Mouse (Mus musculus): ENCODE measurements around the gene Tmem86b. TPM values are rescaled to one million over a fixed set of nuclear protein-coding genes. Genes with fewer than 3 reads are reported as not detected.

Gene Tmem86b
- polyA plus RNA-seq, 1 experiment from 2014 or later, result 1.8 TPM

GRCm38 (mm10) chr7:4658128-4658907 lies 27.1 kb upstream of the Tmem86b start:
- Histone ChIP-seq H3K27ac (replicated peaks) (peak overlapping the region; percentile 95), H3K27me3 (ENCODE audit: low read depth, poor library complexity, severe bottlenecking) (no peaks in the 10 kb centered on the region), H3K9me3 (replicated peaks) (no peaks in the 10 kb centered on the region), H3K4me3 (peak overlapping the region; percentile 91), H3K36me3 (peaks cover 25% of the 10 kb centered on the region), H3K4me1 (peaks cover 39% of the 10 kb centered on the region)
- WGBS, result under 1% methylated on average over 78 of the region's 78 CpGs
- no peak for DNase-seq (ENCODE audit: low spot score)

- H3K4me3 ChIP-seq, result peak overlapping the region; percentile 91
- peak overlapping the region; percentile 95 for H3K27ac ChIP-seq (replicated peaks)
- H3K36me3 ChIP-seq, result peaks cover 28% of the 10 kb centered on the region
- no peaks in the 10 kb centered on the region for H3K9me3 ChIP-seq (replicated peaks)
- DNase-seq (ENCODE audit: low spot score), result no peak
- H3K4me1 ChIP-seq, result peaks cover 39% of the 10 kb centered on the region
- WGBS, result 55% methylated on average over 9 of the region's 9 CpGs
- H3K27me3 ChIP-seq (ENCODE audit: low read depth, poor library complexity, severe bottlenecking), result no peaks in the 10 kb centered on the region
Observed at GRCm38 (mm10) chr7:4657521-4658127, 26.4 kb upstream of the Tmem86b start.

- DNase-seq (ENCODE audit: low spot score), result no peak
- Histone ChIP-seq H3K4me3 (peak overlapping the region; percentile 91), H3K36me3 (peaks cover 29% of the 10 kb centered on the region), H3K27me3 (ENCODE audit: low read depth, poor library complexity, severe bottlenecking) (no peaks in the 10 kb centered on the region), H3K4me1 (peaks cover 39% of the 10 kb centered on the region), H3K27ac (replicated peaks) (no peak overlapping the region), H3K9me3 (replicated peaks) (no peaks in the 10 kb centered on the region)
- 69% methylated on average over 1 of the region's 1 CpGs for WGBS
Observed at GRCm38 (mm10) chr7:4656818-4657217, 25.6 kb upstream of the Tmem86b start.

GRCm38 (mm10) chr7:4655916-4656315 lies 24.7 kb upstream of the Tmem86b start:
- Histone ChIP-seq H3K4me3 (no peak overlapping the region), H3K27me3 (ENCODE audit: low read depth, poor library complexity, severe bottlenecking) (no peaks in the 10 kb centered on the region), H3K9me3 (replicated peaks) (no peaks in the 10 kb centered on the region), H3K36me3 (peaks cover 32% of the 10 kb centered on the region), H3K4me1 (peaks cover 39% of the 10 kb centered on the region), H3K27ac (replicated peaks) (no peak overlapping the region)
- WGBS, result 88% methylated on average over 1 of the region's 1 CpGs
- no peak for DNase-seq (ENCODE audit: low spot score)

GRCm38 (mm10) chr7:4655393-4655792 lies 24.2 kb upstream of the Tmem86b start:
- Histone ChIP-seq H3K36me3 (peaks cover 29% of the 10 kb centered on the region), H3K4me1 (peaks cover 34% of the 10 kb centered on the region), H3K27me3 (ENCODE audit: low read depth, poor library complexity, severe bottlenecking) (no peaks in the 10 kb centered on the region), H3K27ac (replicated peaks) (no peak overlapping the region), H3K9me3 (replicated peaks) (no peaks in the 10 kb centered on the region), H3K4me3 (no peak overlapping the region)
- DNase-seq (ENCODE audit: low spot score), result no peak
- 89% methylated on average over 4 of the region's 4 CpGs for WGBS

- no peak for DNase-seq (ENCODE audit: low spot score)
- Histone ChIP-seq H3K27ac (replicated peaks) (no peak overlapping the region), H3K36me3 (peaks cover 29% of the 10 kb centered on the region), H3K9me3 (replicated peaks) (no peaks in the 10 kb centered on the region), H3K27me3 (ENCODE audit: low read depth, poor library complexity, severe bottlenecking) (no peaks in the 10 kb centered on the region), H3K4me1 (peaks cover 23% of the 10 kb centered on the region), H3K4me3 (no peak overlapping the region)
- 94% methylated on average over 2 of the region's 2 CpGs for WGBS
Observed at GRCm38 (mm10) chr7:4654221-4654620, 23.0 kb upstream of the Tmem86b start.

GRCm38 (mm10) chr7:4653780-4654179 lies 22.6 kb upstream of the Tmem86b start:
- whole genome bisulfite sequencing, result 88% methylated on average over 7 of the region's 7 CpGs
- no peaks in the 10 kb centered on the region for H3K27me3 ChIP-seq (ENCODE audit: low read depth, poor library complexity, severe bottlenecking)
- DNase-seq (ENCODE audit: low spot score), result no peak
- H3K4me3 ChIP-seq, result no peak overlapping the region
- peaks cover 29% of the 10 kb centered on the region for H3K36me3 ChIP-seq
- peaks cover 23% of the 10 kb centered on the region for H3K4me1 ChIP-seq
- no peaks in the 10 kb centered on the region for H3K9me3 ChIP-seq (replicated peaks)
- H3K27ac ChIP-seq (replicated peaks), result no peak overlapping the region

GRCm38 (mm10) chr7:4653351-4653750 lies 22.1 kb upstream of the Tmem86b start:
- H3K4me1 ChIP-seq, result peaks cover 23% of the 10 kb centered on the region
- no peaks in the 10 kb centered on the region for H3K9me3 ChIP-seq (replicated peaks)
- peaks cover 29% of the 10 kb centered on the region for H3K36me3 ChIP-seq
- H3K27me3 ChIP-seq (ENCODE audit: low read depth, poor library complexity, severe bottlenecking), result no peaks in the 10 kb centered on the region
- WGBS, result 90% methylated on average over 5 of the region's 5 CpGs
- H3K27ac ChIP-seq (replicated peaks), result no peak overlapping the region
- no peak for DNase-seq (ENCODE audit: low spot score)
- no peak overlapping the region for H3K4me3 ChIP-seq

GRCm38 (mm10) chr7:4652726-4653125 lies 21.5 kb upstream of the Tmem86b start:
- no peak for DNase-seq (ENCODE audit: low spot score)
- 90% methylated on average over 5 of the region's 5 CpGs for WGBS
- Histone ChIP-seq H3K9me3 (replicated peaks) (no peaks in the 10 kb centered on the region), H3K36me3 (peaks cover 29% of the 10 kb centered on the region), H3K4me1 (peaks cover 19% of the 10 kb centered on the region), H3K27ac (replicated peaks) (no peak overlapping the region), H3K4me3 (no peak overlapping the region), H3K27me3 (ENCODE audit: low read depth, poor library complexity, severe bottlenecking) (no peaks in the 10 kb centered on the region)

- Histone ChIP-seq H3K9me3 (replicated peaks) (no peaks in the 10 kb centered on the region), H3K4me3 (no peak overlapping the region), H3K27ac (replicated peaks) (no peak overlapping the region), H3K27me3 (ENCODE audit: low read depth, poor library complexity, severe bottlenecking) (no peaks in the 10 kb centered on the region), H3K4me1 (peaks cover 7% of the 10 kb centered on the region; the same call in 1 of the 2 replicates), H3K36me3 (peaks cover 36% of the 10 kb centered on the region)
- WGBS, result 93% methylated on average over 8 of the region's 8 CpGs
- DNase-seq (ENCODE audit: low spot score), result no peak
Observed at GRCm38 (mm10) chr7:4651581-4651980, 20.4 kb upstream of the Tmem86b start.

GRCm38 (mm10) chr7:4647992-4648391 lies 16.8 kb upstream of the Tmem86b start:
- no peaks in the 10 kb centered on the region for H3K27me3 ChIP-seq (ENCODE audit: low read depth, poor library complexity, severe bottlenecking)
- 84% methylated on average over 2 of the region's 2 CpGs for WGBS
- H3K4me3 ChIP-seq, result no peak overlapping the region
- H3K27ac ChIP-seq (replicated peaks), result no peak overlapping the region
- DNase-seq (ENCODE audit: low spot score), result no peak
- no peaks in the 10 kb centered on the region for H3K9me3 ChIP-seq (replicated peaks)
- peaks cover 63% of the 10 kb centered on the region for H3K36me3 ChIP-seq
- H3K4me1 ChIP-seq, result no peaks in the 10 kb centered on the region

- no peak overlapping the region for H3K27ac ChIP-seq (replicated peaks)
- peaks cover 63% of the 10 kb centered on the region for H3K36me3 ChIP-seq
- H3K4me3 ChIP-seq, result no peak overlapping the region
- H3K27me3 ChIP-seq (ENCODE audit: low read depth, poor library complexity, severe bottlenecking), result no peaks in the 10 kb centered on the region
- H3K9me3 ChIP-seq (replicated peaks), result no peaks in the 10 kb centered on the region
- H3K4me1 ChIP-seq, result no peaks in the 10 kb centered on the region
- WGBS, result 83% methylated on average over 6 of the region's 6 CpGs
- no peak for DNase-seq (ENCODE audit: low spot score)
Observed at GRCm38 (mm10) chr7:4647291-4647690, 16.1 kb upstream of the Tmem86b start.

GRCm38 (mm10) chr7:4646806-4647205 lies 15.6 kb upstream of the Tmem86b start:
- Histone ChIP-seq H3K4me3 (no peak overlapping the region), H3K9me3 (replicated peaks) (no peaks in the 10 kb centered on the region), H3K27ac (replicated peaks) (no peak overlapping the region), H3K36me3 (peaks cover 63% of the 10 kb centered on the region), H3K27me3 (ENCODE audit: low read depth, poor library complexity, severe bottlenecking) (no peaks in the 10 kb centered on the region), H3K4me1 (no peaks in the 10 kb centered on the region)
- 87% methylated on average over 3 of the region's 3 CpGs for WGBS
- DNase-seq (ENCODE audit: low spot score), result no peak

Measured in midbrain, embryonic 10.5 days (tissue).